Mouse (Mus musculus): ENCODE data around the gene Olfr1022.

Gene Olfr1022

GRCm38 (mm10) chr2:85868294-85868693 is at the start of gene Olfr1022:
Olfr1022 (plus strand) TSS chr2:85868594.
- DNase-seq (ENCODE audit: low spot score in 2 of 2): no peak

GRCm38 (mm10) chr2:85845383-85845782 is 23.0 kb upstream of the Olfr1022 start, which contains the start of gene Olfr1019:
Olfr1019 (minus strand) TSS chr2:85845483.
- no peak for DNase-seq (ENCODE audit: low spot score in 2 of 2)

- no peak for DNase-seq (ENCODE audit: low spot score in 2 of 2)
Observed at GRCm38 (mm10) chr2:85846730-85847129, 21.7 kb upstream of the Olfr1022 start, which contains the start of gene Olfr1020. Olfr1020 (plus strand) TSS chr2:85847030.

GRCm38 (mm10) chr2:85885340-85885739 is 16.9 kb downstream of the Olfr1022 start, which contains the start of gene Olfr1023:
Olfr1023 (plus strand) TSS chr2:85885640.
- DNase-seq (ENCODE audit: low spot score in 2 of 2): no peak

- DNase-seq (ENCODE audit: low spot score in 2 of 2): no peak
Observed at GRCm38 (mm10) chr2:85904952-85905351, 36.6 kb downstream of the Olfr1022 start, which contains the start of gene Olfr1024. Olfr1024 (minus strand) TSS chr2:85905052.

GRCm38 (mm10) chr2:85913197-85913596 is 44.8 kb downstream of the Olfr1022 start:
- no peak for DNase-seq (ENCODE audit: low spot score in 2 of 2)

- DNase-seq (ENCODE audit: low spot score in 2 of 2): no peak
Observed at GRCm38 (mm10) chr2:85914893-85915292, 46.5 kb downstream of the Olfr1022 start, which contains the start of gene Olfr1025-ps1. Olfr1025-ps1 (plus strand) TSS chr2:85915193.
